Mouse (Mus musculus): ENCODE results near the gene Lbhd2. TPM values are rescaled to one million over a fixed set of nuclear protein-coding genes. Genes with fewer than 3 reads are reported as not detected.

Gene Lbhd2
- not detected for polyA plus RNA-seq (2014; fragmentation: Illumina TruSeq; extraction: RNeasy Lipid Tissue Mini Kit (QIAGEN cat#74804); ENCODE audit: low read depth, low replicate concordance)

DNA sequence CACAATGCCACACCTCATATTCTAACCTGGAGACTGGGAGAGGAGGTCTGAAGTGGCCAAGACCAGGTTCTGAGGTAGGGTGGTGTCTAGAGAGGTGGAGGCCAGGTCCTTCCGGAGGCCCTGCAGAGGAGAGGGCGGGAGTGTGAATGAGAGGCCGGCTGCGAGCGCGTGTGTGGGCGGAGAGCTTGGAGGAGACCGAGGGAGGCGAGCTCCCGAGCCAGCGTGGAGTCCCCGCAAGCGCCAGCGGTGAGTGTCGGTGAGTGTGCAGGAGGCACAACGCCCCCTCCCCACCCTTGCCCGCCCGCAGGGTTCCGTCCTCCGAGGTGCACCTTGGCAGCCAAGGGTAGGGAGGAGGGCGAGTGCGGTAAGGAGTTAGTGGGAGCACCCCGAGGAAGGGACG lies at the start of gene Lbhd2:
TSS of gene Lbhd2 (plus strand) at position 188 of the 400 bp plus-strand sequence.

DNA sequence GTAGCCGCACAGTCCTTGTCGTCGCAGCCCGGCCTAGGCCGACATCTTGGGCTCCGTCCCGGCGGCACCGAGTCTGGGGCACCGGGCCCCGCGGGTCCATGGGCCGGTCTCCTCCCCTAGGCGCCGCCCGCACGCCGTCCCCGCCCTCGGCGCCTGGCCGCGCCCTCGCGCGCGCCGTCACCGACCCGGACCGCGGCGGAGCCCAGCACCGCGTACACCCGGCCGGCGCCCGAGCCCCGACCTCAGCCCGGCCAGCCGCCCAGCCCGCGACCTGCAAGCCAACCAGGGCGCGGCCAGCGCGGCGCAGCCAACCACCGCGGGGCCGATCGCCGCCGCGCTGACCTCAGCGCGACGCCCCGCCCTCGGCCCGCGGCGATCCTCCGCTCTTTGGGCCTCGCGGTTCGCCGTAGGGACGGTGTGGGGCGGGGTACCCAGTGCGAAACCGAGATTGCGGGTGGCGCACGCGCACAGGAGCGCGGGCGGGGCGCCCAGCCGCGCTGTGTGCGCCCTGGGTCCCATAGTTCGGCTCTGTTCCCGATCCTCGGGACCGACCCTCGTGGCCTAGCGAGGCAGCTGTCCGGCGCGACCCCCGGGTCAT lies 29.1 kb upstream of the Lbhd2 start, which contains the start of gene Cdc42bpb:
TSS of gene Cdc42bpb (minus strand) at position 343 of the 598 bp plus-strand sequence.

GRCm38 (mm10) chr12:111416921-111417779 lies 10.5 kb downstream of the Lbhd2 start, which contains the start of gene Exoc3l4:
Gene Exoc3l4, plus strand, starts transcription at chr12:111417017.

GRCm38 (mm10) chr12:111442309-111443010 lies 35.9 kb downstream of the Lbhd2 start, which contains the start of gene Tnfaip2:
Gene Tnfaip2, plus strand, starts transcription at chr12:111442469.

Other genes with a start within 250 kb of the Lbhd2 start
- gene Traf3, start 240.4 kb upstream of the Lbhd2 start, polyA plus RNA-seq (2014; fragmentation: Illumina TruSeq; extraction: RNeasy Lipid Tissue Mini Kit (QIAGEN cat#74804); ENCODE audit: low read depth, low replicate concordance): 10.4 TPM
- gene 4930595D18Rik, start 222.3 kb upstream of the Lbhd2 start, polyA plus RNA-seq (2014; fragmentation: Illumina TruSeq; extraction: RNeasy Lipid Tissue Mini Kit (QIAGEN cat#74804); ENCODE audit: low read depth, low replicate concordance): not detected
- 0.31 TPM for gene Amn, start 135.7 kb upstream of the Lbhd2 start, polyA plus RNA-seq (2014; fragmentation: Illumina TruSeq; extraction: RNeasy Lipid Tissue Mini Kit (QIAGEN cat#74804); ENCODE audit: low read depth, low replicate concordance)
- gene Cdc42bpb, start 29.1 kb upstream of the Lbhd2 start, polyA plus RNA-seq (2014; fragmentation: Illumina TruSeq; extraction: RNeasy Lipid Tissue Mini Kit (QIAGEN cat#74804); ENCODE audit: low read depth, low replicate concordance): 65.8 TPM
- 13.6 TPM for gene Exoc3l4, start 10.2 kb downstream of the Lbhd2 start, polyA plus RNA-seq (2014; fragmentation: Illumina TruSeq; extraction: RNeasy Lipid Tissue Mini Kit (QIAGEN cat#74804); ENCODE audit: low read depth, low replicate concordance)
- gene Tnfaip2, start 35.7 kb downstream of the Lbhd2 start, polyA plus RNA-seq (2014; fragmentation: Illumina TruSeq; extraction: RNeasy Lipid Tissue Mini Kit (QIAGEN cat#74804); ENCODE audit: low read depth, low replicate concordance): 16.3 TPM
- 28.3 TPM for gene Gm266, start 79.0 kb downstream of the Lbhd2 start, polyA plus RNA-seq (2014; fragmentation: Illumina TruSeq; extraction: RNeasy Lipid Tissue Mini Kit (QIAGEN cat#74804); ENCODE audit: low read depth, low replicate concordance)
- gene Eif5, start 131.2 kb downstream of the Lbhd2 start, polyA plus RNA-seq (2014; fragmentation: Illumina TruSeq; extraction: RNeasy Lipid Tissue Mini Kit (QIAGEN cat#74804); ENCODE audit: low read depth, low replicate concordance): 177 TPM
- 37.2 TPM for gene Mark3, start 167.7 kb downstream of the Lbhd2 start, polyA plus RNA-seq (2014; fragmentation: Illumina TruSeq; extraction: RNeasy Lipid Tissue Mini Kit (QIAGEN cat#74804); ENCODE audit: low read depth, low replicate concordance)